Mouse (Mus musculus): ENCODE measurements at regions not wholly inside any gene's neighbourhood (a gene's known extent, or its start where the extent isn't known, plus 50 kb on each side); places are given as distances from the start of the nearest gene placed in this dataset.

DNA sequence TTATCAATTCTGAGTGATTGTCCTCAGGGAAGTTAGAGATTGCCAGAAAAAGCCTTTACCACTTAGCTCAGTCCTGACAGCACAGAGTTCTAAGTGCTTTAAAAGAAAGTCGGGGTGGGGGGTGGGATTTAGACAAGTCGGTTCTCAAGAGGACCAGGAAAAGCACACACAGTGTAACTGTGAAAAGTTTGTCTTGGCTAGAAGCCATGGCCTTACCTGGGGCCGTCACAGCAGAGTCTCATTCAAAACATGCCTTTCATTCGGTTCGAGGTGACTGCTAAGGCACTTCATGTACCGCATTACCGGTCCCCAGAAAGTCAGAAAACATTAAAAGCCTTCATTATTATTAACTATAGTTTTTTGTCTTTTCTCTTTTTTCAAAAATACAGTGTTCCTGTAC is 197.9 kb downstream of the Sp3 start:
- TF ChIP-seq POLR2A (IDR thresholded peaks at IDR 0.05; ENCODE audit: borderline replicate concordance, insufficient read depth, low read length) = no peak
- TF ChIP-seq CTCF (IDR thresholded peaks at IDR 0.05; ENCODE audit: borderline replicate concordance, insufficient read depth, low read depth, low read length) = no peak
